ENCODE assay signal across 14 mouse cellular contexts in genomic region chr6:125265239-125265638, GRCm38 (mm10). TPM values are rescaled to one million over a fixed set of nuclear protein-coding genes. Genes with fewer than 3 reads are reported as not detected.
DNase-seq lines count a peak whose midpoint lies in the region; ATAC-seq and TF ChIP-seq lines count a peak whose summit lies in the region.
"Had no signal": no experiment of that assay in that cellular context is flagged by ENCODE, and none has a peak within 500 bp of the region (broad histone marks: within the 10 kb centered on the region; RNA-seq: fewer than 3 reads in every experiment).

No protein-coding gene starts in this region.

- H3K4me1 ChIP-seq in testis, adult 2 months (ENCODE audit: control insufficient read depth, insufficient read depth, low read length), result no peaks in the 10 kb centered on the region
- no peaks in the 10 kb centered on the region for H3K4me1 ChIP-seq in midbrain, embryonic 13.5 days (replicated peaks)
- H3K4me1 ChIP-seq: heart, embryonic 10.5 days; liver, embryonic 12.5 days had no signal

- H3K27ac ChIP-seq in testis, adult 2 months (ENCODE audit: control insufficient read depth, insufficient read depth, low read depth, low read length), result 0 out of 2 replicates have a peak overlapping the region, but pooled peaks have one; percentile 12
- H3K27ac ChIP-seq in midbrain, embryonic 13.5 days, result no peak overlapping the region
- H3K27ac ChIP-seq: heart, embryonic 10.5 days; liver, embryonic 12.5 days had no signal

- H3K4me2 ChIP-seq in midbrain, embryonic 13.5 days (replicated peaks), result no peak overlapping the region
- H3K4me2 ChIP-seq: liver, embryonic 12.5 days had no signal

- H3K4me3 ChIP-seq in testis, adult 2 months (ENCODE audit: control insufficient read depth, low read depth, low read length), result peak overlapping the region; percentile 80
- H3K4me3 ChIP-seq in midbrain, embryonic 13.5 days (replicated peaks), result no peak overlapping the region
- H3K4me3 ChIP-seq: erythroblast, embryonic 14.5 days; heart, embryonic 10.5 days; liver, embryonic 12.5 days had no signal

- peak; percentile 52; the same call in 1 of the 2 replicates for TF ChIP-seq POLR2A in testis, adult 2 months (IDR thresholded peaks at IDR 0.05; ENCODE audit: control insufficient read depth, low read depth, low read length)

- DNase-seq in adrenal gland, postnatal 14 days, result peak; percentile 28
- no peak for DNase-seq in adrenal gland, adult (ENCODE audit: inconsistent age in 2 of 2, low spot score in 1 of 2)
- no peak for DNase-seq in testis, postnatal 14 days (ENCODE audit: low spot score)
- DNase-seq in naive thymus-derived CD4-positive, alpha-beta T cell, adult 2 months (ENCODE audit: low read depth), result peak; percentile 96
- DNase-seq in kidney, adult 9 months, result no peak
- no peak for DNase-seq in gastrocnemius, postnatal 10 days
- DNase-seq: cerebellum, adult 11-12 months; midbrain, embryonic 14.5 days; retina, postnatal 1 day had no signal

- TF ChIP-seq CTCF in testis, adult 2 months (IDR thresholded peaks at IDR 0.05; ENCODE audit: control insufficient read depth, insufficient read depth, insufficient replicate concordance, low read depth, low read length), result no peak

- H3K9ac ChIP-seq in midbrain, embryonic 13.5 days (replicated peaks), result no peak overlapping the region
- H3K9ac ChIP-seq: liver, embryonic 12.5 days had no signal

- 68% methylated on average over 10 of the region's 10 CpGs for WGBS in midbrain, embryonic 13.5 days

- no peak for ATAC-seq in midbrain, embryonic 13.5 days
- ATAC-seq: liver, embryonic 12.5 days had no signal

- H3K36me3 ChIP-seq in testis, adult 2 months (ENCODE audit: control insufficient read depth, insufficient read depth, low read length), result no peaks in the 10 kb centered on the region
- no peaks in the 10 kb centered on the region for H3K36me3 ChIP-seq in midbrain, embryonic 13.5 days
- H3K36me3 ChIP-seq: heart, embryonic 10.5 days; liver, embryonic 12.5 days had no signal

- no peaks in the 10 kb centered on the region for H3K27me3 ChIP-seq in testis, adult 2 months (ENCODE audit: control insufficient read depth, insufficient read depth, low read length)
- 0 out of 2 replicates have a peak, but pooled peaks cover under 1% of the 10 kb centered on the region for H3K27me3 ChIP-seq in midbrain, embryonic 13.5 days

- H3K9me3 ChIP-seq in midbrain, embryonic 13.5 days, result no peaks in the 10 kb centered on the region
- H3K9me3 ChIP-seq: heart, embryonic 10.5 days; liver, embryonic 12.5 days had no signal

RNA-seq across cellular contexts. Expression of gene Tuba3a, which starts 20.6 kb away (rescaled TPM):
- total RNA-seq in adrenal gland, postnatal 14 days (2021), result not detected in 2 replicates
- 2,638 and 2,960 TPM in 2 replicates for polyA plus RNA-seq in testis, adult 2 months (2012; rRNA removed)
- not detected for total RNA-seq in gastrocnemius, postnatal 10 days (2021)
- polyA plus RNA-seq in midbrain, embryonic 13.5 days (2015; fragmentation: Nextera tagmentation; extraction: Ambion mirVana), result 0.11 TPM in 1 of 2 replicates, not detected in the other
- polyA plus RNA-seq: erythroblast, embryonic 14.5 days; liver, embryonic 12.5 days; midbrain, embryonic 14.5 days had no signal

RNA-seq across cellular contexts. Expression of gene Cd27, which starts 28.4 kb away (rescaled TPM):
- total RNA-seq in adrenal gland, postnatal 14 days (2021), result 0.93 and 6.9 TPM in 2 replicates
- polyA plus RNA-seq in testis, adult 2 months (2012; rRNA removed), result 0.23 and 0.70 TPM in 2 replicates
- under 1 TPM in 1 of 2 experiments, not detected in 1; 0.14 TPM for total RNA-seq in gastrocnemius, postnatal 10 days (2021)
- polyA plus RNA-seq in midbrain, embryonic 13.5 days (2015; fragmentation: Nextera tagmentation; extraction: Ambion mirVana), result 2.2 and 2.5 TPM in 2 replicates

RNA-seq across cellular contexts. Expression of gene Tapbpl, which starts 33.6 kb away (rescaled TPM):
- total RNA-seq in adrenal gland, postnatal 14 days (2021), result 12.6 and 14.0 TPM in 2 replicates
- 8.0 and 9.3 TPM in 2 replicates for polyA plus RNA-seq in testis, adult 2 months (2012; rRNA removed)
- 1 to 10 TPM; 2.7 to 3.1 TPM for total RNA-seq in gastrocnemius, postnatal 10 days (2021)
- polyA plus RNA-seq in midbrain, embryonic 13.5 days (2015; fragmentation: Nextera tagmentation; extraction: Ambion mirVana), result 3.2 and 3.7 TPM in 2 replicates

RNA-seq across cellular contexts. Expression of gene Ltbr, which starts 48.4 kb away (rescaled TPM):
- 68.7 and 70.0 TPM in 2 replicates for total RNA-seq in adrenal gland, postnatal 14 days (2021)
- 10.9 and 11.2 TPM in 2 replicates for polyA plus RNA-seq in testis, adult 2 months (2012; rRNA removed)
- total RNA-seq in gastrocnemius, postnatal 10 days (2021), result 10 to 100 TPM; 34.0 to 36.1 TPM
- polyA plus RNA-seq in midbrain, embryonic 13.5 days (2015; fragmentation: Nextera tagmentation; extraction: Ambion mirVana), result 11.3 and 13.3 TPM in 2 replicates

RNA-seq across cellular contexts. Expression of gene Vamp1, which starts 49.9 kb away (rescaled TPM):
- 31.8 and 42.6 TPM in 2 replicates for total RNA-seq in adrenal gland, postnatal 14 days (2021)
- 10.3 and 11.3 TPM in 2 replicates for polyA plus RNA-seq in testis, adult 2 months (2012; rRNA removed)
- 1 to 10 TPM; 8.4 to 9.1 TPM for total RNA-seq in gastrocnemius, postnatal 10 days (2021)
- polyA plus RNA-seq in midbrain, embryonic 13.5 days (2015; fragmentation: Nextera tagmentation; extraction: Ambion mirVana), result 7.7 and 8.8 TPM in 2 replicates

Comparison
In these comparisons a context has a peak if more than half of its experiments do, and no peak if none do; other contexts are left out.
1. DNase-seq: peak in adrenal gland, postnatal 14 days (single experiment) and naive thymus-derived CD4-positive, alpha-beta T cell, adult 2 months (single experiment); none in adrenal gland, adult (0 of 2), testis, postnatal 14 days (single experiment), kidney, adult 9 months (single experiment) and gastrocnemius, postnatal 10 days (single experiment).